Mouse (Mus musculus) brown adipose tissue, adult 24 weeks (tissue): Measurements from ENCODE around the gene Hebp2. TPM values are rescaled to one million over a fixed set of nuclear protein-coding genes. Genes with fewer than 3 reads are reported as not detected.

Experiments
- H3K27ac ChIP-seq: fragments of 200-500 bp; replicated peaks from 2 replicates; pipeline ENCODE4 v1.5.1; 2012; ENCODE audit warnings: low read depth, mild to moderate bottlenecking, low read length
- H3K4me1 ChIP-seq: fragments of 200-500 bp; 2 replicates; pipeline ENCODE4 v1.6.1; 2012; ENCODE audit warnings: low read length, mixed read lengths; ENCODE audit not compliant: control insufficient read depth, insufficient read depth, insufficient read length
- H3K4me3 ChIP-seq: fragments of 200-500 bp; 2 replicates; pipeline ENCODE4 v1.5.1; 2012; ENCODE audit warnings: low read depth, mild to moderate bottlenecking, low read length, moderate library complexity; ENCODE audit not compliant: insufficient read depth
- polyA plus RNA-seq: library from polyadenylated mRNA; stranded (reverse); fragments of >200 nt; gene quantifications from 2 replicates; pipeline ENCODE4 v1.2.4, GENCODE M21; 2012; ENCODE audit not compliant: missing spikeins, insufficient read depth, insufficient read length

Gene Hebp2
- polyA plus RNA-seq, 1 experiment = 28.3 TPM

DNA sequence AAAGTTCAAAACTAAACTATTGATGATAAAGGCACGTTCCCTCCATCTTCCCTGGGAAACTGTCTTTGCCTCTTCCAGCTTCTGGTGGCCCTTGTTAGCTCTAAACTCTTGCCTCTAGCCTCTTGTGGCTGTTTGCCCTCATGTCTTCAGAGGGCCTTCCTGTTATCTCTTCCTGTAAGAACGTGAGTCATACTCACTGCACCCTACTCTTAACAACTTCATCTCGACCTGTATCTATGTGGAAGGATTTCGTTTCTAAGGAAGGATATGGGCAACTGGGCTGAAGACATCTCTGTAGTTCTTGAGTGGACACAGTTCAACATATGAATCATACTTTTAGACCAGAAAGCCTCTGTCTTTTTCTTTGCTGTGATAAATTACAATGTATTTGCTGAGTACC, 53.9 kb downstream of the Hebp2 start:
- H3K4me1 ChIP-seq = no peaks in the 10 kb centered on the region
- H3K27ac ChIP-seq = no peak overlapping the region
- H3K4me3 ChIP-seq = no peak overlapping the region

DNA sequence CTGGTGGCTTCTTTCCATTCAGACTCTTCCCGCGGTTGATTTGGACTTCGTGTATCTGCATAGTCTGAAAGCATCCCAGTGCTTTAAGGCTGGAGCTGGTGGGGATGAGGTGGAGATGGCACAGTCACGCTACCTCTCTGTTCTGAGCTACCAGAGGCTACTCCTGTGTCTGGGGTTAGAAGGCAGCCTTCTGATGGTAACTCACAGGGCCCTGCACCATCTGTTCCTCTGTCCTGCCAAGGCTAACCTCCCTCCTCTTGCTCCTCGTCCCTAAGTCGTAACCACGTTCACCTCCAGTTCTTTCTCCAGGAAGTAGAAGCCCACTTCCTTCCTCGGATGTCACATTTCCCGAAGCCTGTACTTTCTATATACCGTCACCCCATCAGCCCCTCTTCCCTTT, 55.9 kb downstream of the Hebp2 start:
- H3K4me1 ChIP-seq = no peaks in the 10 kb centered on the region
- H3K27ac ChIP-seq = no peak overlapping the region
- no peak overlapping the region for H3K4me3 ChIP-seq

Other genes starting within 250 kb of the Hebp2 start
- gene Nhsl1, start 227.1 kb downstream of the Hebp2 start, polyA plus RNA-seq = 0.50 and 1.6 TPM in 2 replicates
- gene Arfgef3, start 197.9 kb upstream of the Hebp2 start, polyA plus RNA-seq = not detected in 2 replicates
- gene Gm4922, start 240.7 kb upstream of the Hebp2 start, polyA plus RNA-seq = not detected in 2 replicates